Mouse (Mus musculus): ENCODE results near the gene Cops3.

The Cops3 gene

GRCm38 (mm10) chr11:59811211-59811610 is 28.4 kb downstream of the Cops3 start:
- no peak for DNase-seq (ENCODE audit: low spot score in 2 of 2)

- DNase-seq (ENCODE audit: low spot score in 2 of 2) = no peak
These were observed 29.0 kb downstream of the Cops3 start for GRCm38 (mm10) chr11:59810480-59811158.

GRCm38 (mm10) chr11:59809670-59810474 is 29.8 kb downstream of the Cops3 start, which contains the start of gene Flcn:
Gene Flcn, minus strand, starts transcription at chr11:59810016.
- peak; percentile 83 to 84 for DNase-seq (ENCODE audit: low spot score in 2 of 2)

- peak in 1 of 2 experiments; percentile 15 for DNase-seq (ENCODE audit: low spot score in 2 of 2)
These were observed 30.5 kb downstream of the Cops3 start for GRCm38 (mm10) chr11:59809071-59809669.

- DNase-seq (ENCODE audit: low spot score in 2 of 2) = no peak
These were observed 31.3 kb downstream of the Cops3 start for GRCm38 (mm10) chr11:59808170-59808960.

- no peak for DNase-seq (ENCODE audit: low spot score in 2 of 2)
These were observed 34.0 kb downstream of the Cops3 start for GRCm38 (mm10) chr11:59805656-59806055.

GRCm38 (mm10) chr11:59805256-59805655 is 34.4 kb downstream of the Cops3 start:
- DNase-seq (ENCODE audit: low spot score in 2 of 2) = no peak

GRCm38 (mm10) chr11:59804409-59805110 is 35.1 kb downstream of the Cops3 start:
- DNase-seq (ENCODE audit: low spot score in 2 of 2) = peak in 1 of 2 experiments; percentile 36

GRCm38 (mm10) chr11:59803516-59803915 is 36.1 kb downstream of the Cops3 start:
- no peak for DNase-seq (ENCODE audit: low spot score in 2 of 2)

GRCm38 (mm10) chr11:59801881-59802280 is 37.8 kb downstream of the Cops3 start:
- DNase-seq (ENCODE audit: low spot score in 2 of 2) = no peak

- DNase-seq (ENCODE audit: low spot score in 2 of 2) = no peak
These were observed 39.2 kb downstream of the Cops3 start for GRCm38 (mm10) chr11:59800412-59800811.

GRCm38 (mm10) chr11:59793390-59793789 is 46.2 kb downstream of the Cops3 start:
- DNase-seq (ENCODE audit: low spot score in 2 of 2) = no peak

- DNase-seq (ENCODE audit: low spot score in 2 of 2) = no peak
These were observed 50.3 kb downstream of the Cops3 start for GRCm38 (mm10) chr11:59789311-59789710.

- DNase-seq (ENCODE audit: low spot score in 2 of 2) = peak; percentile 29 to 63
These were observed 52.3 kb downstream of the Cops3 start, which contains the start of gene Pld6 for GRCm38 (mm10) chr11:59787199-59787781. Gene Pld6, minus strand, starts transcription at chr11:59787645.

GRCm38 (mm10) chr11:59786444-59787198 is 53.0 kb downstream of the Cops3 start:
- no peak for DNase-seq (ENCODE audit: low spot score in 2 of 2)

GRCm38 (mm10) chr11:59783591-59783990 is 56.0 kb downstream of the Cops3 start:
- no peak for DNase-seq (ENCODE audit: low spot score in 2 of 2)

- no peak for DNase-seq (ENCODE audit: low spot score in 2 of 2)
These were observed 57.5 kb downstream of the Cops3 start for GRCm38 (mm10) chr11:59782091-59782590.

GRCm38 (mm10) chr11:59780241-59780640 is 59.4 kb downstream of the Cops3 start:
- no peak for DNase-seq (ENCODE audit: low spot score in 2 of 2)

GRCm38 (mm10) chr11:59779406-59779805 is 60.2 kb downstream of the Cops3 start:
- no peak for DNase-seq (ENCODE audit: low spot score in 2 of 2)

- DNase-seq (ENCODE audit: low spot score in 2 of 2) = no peak
These were observed 60.8 kb downstream of the Cops3 start for GRCm38 (mm10) chr11:59778874-59779223.

Data from urinary bladder, postnatal 36 days (tissue).